Mouse (Mus musculus) cerebellum, adult 2 months (tissue): Measurements from ENCODE around the gene Ndufs8.

Experiments used
- CTCF ChIP-seq: fragments of 200-500 bp; IDR thresholded peaks from 2 replicates; pipeline ENCODE4 v1.5.1; 2011; ENCODE audit warnings: low read depth, mild to moderate bottlenecking, control low read depth, low read length, moderate library complexity, borderline replicate concordance; ENCODE audit not compliant: insufficient read depth
- POLR2A ChIP-seq: fragments of 200-500 bp; IDR thresholded peaks from 2 replicates; pipeline ENCODE4 v1.6.1; 2011; ENCODE audit warnings: low read length, control low read depth, borderline replicate concordance; ENCODE audit not compliant: insufficient read depth

- TF ChIP-seq POLR2A = no peak
- TF ChIP-seq CTCF = no peak
These were observed 18.3 kb downstream of the Ndufs8 start for GRCm38 (mm10) chr19:3894294-3894693.
